Mouse (Mus musculus): ENCODE measurements around the gene Atp11a. TPM values are rescaled to one million over a fixed set of nuclear protein-coding genes. Genes with fewer than 3 reads are reported as not detected.

The Atp11a gene
- total RNA-seq (2015; ENCODE audit: low replicate concordance): 1.7 and 4.3 TPM in 2 replicates
- 1.7 and 4.6 TPM in 2 replicates for total RNA-seq (2017; ENCODE audit: low replicate concordance)

DNA sequence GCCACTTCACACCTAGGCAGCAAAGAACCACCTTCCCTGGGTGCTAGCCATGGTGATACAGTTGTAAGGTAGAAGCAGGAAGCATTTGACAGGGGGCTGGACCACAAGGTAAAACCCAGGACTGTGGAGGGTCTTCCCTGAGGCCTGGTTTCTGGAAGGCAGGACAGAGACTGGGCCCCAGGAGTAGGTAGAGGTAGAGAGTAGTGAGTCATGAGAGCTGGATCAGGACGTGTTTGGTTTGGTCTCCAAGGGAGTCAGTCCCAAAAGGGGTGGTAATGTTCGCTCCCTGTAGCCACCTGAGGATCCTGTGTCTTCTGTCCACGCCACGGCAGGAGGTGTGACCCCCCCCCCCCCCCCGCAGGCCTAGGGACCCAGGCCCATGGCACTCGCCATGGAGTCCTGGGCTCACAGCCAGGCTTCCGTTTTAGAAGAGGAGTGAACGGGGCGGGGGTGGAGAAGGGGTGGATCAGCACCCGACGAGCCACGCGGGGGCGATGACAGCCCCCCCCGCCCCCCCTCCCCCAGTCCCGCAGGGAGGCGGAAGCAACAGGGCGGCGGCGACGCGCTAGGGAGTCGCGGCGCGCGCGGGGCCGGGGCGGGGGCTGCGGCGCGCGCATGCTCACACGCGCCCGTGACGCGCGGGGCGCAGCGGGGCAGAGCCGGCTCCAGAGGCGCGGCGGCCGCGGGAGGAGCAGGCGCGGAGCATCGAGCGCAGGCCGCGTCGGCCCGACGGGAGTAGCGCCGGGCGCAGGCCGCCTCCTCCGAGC lies at the start of gene Atp11a:
Atp11a (plus strand) TSS at position 624 of the 767 bp plus-strand sequence.
- ATAC-seq (replicated peaks; ENCODE audit: low FRiP score, poor library complexity, severe bottlenecking): no peak

DNA sequence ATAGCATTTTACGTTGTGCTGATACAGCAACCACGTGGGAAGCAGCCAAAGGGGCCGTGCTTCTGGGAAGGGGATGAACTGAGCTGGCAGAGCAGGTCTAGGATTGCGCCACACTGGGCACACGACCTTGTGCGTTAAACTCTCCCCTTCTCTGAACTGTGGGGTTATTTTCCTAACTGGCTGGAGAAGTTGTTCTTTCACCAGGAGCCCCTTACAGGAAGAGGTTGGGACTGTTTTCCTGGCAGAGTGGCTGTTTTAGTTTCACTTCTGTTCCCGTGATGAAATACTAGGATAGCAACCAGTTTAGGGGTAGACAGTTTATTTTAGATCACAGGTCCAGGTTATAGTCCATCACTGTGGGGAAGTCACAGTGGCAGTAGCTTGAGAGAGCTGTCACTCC lies 45.2 kb upstream of the Atp11a start:
- no peak for ATAC-seq (replicated peaks; ENCODE audit: low FRiP score, poor library complexity, severe bottlenecking)

DNA sequence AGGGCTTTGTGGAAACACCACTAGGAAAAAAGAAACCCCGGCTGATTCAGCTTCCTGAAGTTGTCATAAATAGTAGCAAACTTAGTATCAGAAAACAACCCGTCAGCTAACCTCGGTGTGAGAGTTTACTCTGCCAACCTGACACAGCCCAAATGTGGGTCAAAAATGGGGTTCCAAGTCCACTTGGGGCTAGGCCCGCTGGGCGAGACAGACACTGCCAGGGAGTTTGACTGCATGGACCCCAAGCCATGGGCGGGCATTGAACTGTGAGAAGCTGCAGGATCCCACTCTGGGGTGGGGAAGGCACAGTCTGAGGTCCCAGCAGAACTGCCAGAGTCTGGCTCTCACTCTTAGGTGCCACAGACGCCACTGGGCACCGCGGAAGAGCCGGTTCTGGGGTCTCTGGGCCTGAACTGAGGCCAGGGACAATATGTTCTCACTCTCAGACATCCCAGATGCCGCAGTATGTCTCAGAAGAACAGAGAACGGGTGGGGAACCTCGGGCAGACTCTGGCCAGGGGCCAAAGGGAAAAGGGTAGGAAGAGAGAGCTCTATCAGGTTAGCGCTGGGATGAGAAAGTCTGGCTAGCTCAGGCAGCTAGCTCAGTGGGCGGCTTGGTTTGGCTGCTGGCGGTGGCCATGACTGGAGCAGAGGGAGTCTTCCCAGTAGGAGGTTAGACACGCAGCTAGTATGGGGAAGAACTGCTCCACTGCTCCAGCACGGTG lies 40.8 kb upstream of the Atp11a start:
- ATAC-seq (replicated peaks; ENCODE audit: low FRiP score, poor library complexity, severe bottlenecking): no peak

DNA sequence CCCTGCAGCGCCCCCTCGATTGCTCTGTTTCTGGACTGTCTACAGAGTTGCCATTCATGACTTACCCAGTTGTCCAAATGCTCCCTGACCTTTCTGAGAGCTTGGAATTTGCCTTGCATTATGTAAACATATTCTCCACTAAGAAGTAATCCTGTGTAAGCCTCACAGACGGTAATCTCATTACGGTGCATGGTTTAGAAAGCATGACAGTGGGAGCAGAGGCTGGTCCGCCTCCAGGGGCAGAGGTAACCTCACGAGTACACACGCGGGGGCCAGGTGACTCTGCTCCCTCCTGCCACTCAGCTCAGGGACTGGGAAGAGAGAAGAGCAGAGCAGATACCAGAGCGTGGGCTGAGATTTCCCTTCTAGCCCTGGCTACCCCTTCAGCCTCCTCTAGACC lies 37.7 kb upstream of the Atp11a start:
- no peak for ATAC-seq (replicated peaks; ENCODE audit: low FRiP score, poor library complexity, severe bottlenecking)

DNA sequence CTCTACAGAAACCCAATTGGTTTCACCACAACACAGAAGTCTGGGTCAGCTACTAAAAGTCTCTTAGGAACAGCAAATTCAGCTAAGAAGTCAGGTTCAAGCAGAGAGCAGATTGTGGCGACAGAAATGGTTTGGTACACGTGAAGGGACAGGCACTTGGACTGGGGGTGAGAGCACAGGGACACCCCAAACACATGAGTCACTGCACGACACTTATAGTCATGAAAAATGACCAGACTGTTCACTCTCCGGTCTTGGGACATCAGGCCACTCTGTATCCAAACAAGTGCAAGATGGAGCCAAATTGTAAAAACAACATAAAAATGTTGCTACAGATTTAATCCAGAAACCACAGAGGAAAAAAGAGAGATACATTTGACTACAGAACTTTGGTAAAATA lies 28.2 kb upstream of the Atp11a start:
- no peak for ATAC-seq (replicated peaks; ENCODE audit: low FRiP score, poor library complexity, severe bottlenecking)

DNA sequence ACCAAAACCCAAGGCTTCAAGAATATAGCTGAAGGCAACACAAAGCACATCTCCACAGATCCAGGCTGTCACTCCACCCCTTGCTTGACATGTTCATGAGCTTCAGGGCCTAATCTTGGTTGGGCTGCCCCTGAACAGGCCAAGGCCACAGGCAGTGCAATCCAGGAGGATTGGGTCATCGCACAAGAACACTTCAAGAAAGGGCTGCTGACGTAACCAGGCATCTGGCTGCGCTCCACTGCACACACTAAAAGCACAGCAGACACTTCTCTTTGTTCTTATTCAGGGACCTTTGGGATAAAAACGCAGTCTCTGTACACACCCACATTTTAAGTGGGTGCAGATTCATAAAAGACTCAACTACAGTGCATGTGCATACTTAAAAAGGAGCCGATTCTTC lies 26.0 kb upstream of the Atp11a start:
- ATAC-seq (replicated peaks; ENCODE audit: low FRiP score, poor library complexity, severe bottlenecking): no peak

DNA sequence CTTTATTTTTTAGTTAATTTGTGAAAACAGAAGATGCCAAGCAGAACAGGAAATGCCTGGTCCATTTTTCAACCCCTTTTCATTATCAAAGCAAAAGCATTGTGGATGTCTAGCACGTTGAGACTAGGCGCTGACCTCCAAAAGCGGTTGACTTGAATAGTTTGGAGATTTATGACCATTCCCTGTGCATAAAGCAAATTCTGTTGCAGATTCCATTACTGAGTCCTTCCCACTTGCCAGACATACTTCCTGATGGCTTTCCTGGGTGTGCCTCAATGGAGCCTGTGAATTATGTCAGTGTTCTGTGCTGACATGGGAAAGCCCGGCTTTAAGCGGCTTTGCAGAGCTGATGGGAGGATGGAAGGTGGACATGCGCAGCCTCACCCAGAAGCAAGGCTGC lies 24.4 kb upstream of the Atp11a start:
- ATAC-seq (replicated peaks; ENCODE audit: low FRiP score, poor library complexity, severe bottlenecking): no peak

DNA sequence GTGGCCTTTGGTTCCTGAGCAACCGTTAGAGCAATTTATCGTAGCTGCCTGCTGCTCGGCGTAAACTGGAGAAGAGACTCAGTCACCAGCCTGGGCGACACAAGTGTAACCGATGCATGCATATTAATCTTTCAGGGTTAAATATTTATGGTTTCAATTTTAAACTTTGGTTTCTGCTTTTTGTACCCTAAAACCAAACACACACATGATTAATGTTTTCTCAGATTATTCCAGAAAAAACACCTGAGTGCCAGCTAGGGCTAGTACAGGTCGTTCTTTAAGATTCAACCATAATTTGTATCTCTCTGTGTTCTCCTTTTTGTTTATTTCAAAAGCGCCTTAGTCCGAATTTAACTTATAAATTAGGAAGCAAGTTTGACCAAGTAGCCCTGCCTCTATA lies 17.7 kb upstream of the Atp11a start:
- no peak for ATAC-seq (replicated peaks; ENCODE audit: low FRiP score, poor library complexity, severe bottlenecking)

DNA sequence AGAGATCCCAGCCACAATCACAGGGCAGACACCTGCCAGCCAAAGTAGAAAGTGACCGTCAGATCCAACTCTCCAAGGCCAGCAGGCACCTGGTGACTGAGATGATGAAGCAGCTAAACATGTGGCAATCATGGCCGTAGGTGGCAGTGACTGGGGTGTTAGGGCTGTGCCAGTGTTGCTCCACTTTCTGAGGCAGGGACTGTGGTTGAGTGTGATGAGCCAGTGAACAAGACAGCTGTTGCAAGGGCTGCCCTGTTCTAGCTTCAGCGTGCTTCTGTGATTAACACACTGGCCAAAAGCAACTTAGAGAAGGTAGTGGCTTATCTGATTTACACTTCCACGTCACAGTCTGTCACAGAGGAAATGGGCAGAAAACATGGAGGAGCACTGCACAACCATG lies 13.4 kb upstream of the Atp11a start:
- no peak for ATAC-seq (replicated peaks; ENCODE audit: low FRiP score, poor library complexity, severe bottlenecking)

DNA sequence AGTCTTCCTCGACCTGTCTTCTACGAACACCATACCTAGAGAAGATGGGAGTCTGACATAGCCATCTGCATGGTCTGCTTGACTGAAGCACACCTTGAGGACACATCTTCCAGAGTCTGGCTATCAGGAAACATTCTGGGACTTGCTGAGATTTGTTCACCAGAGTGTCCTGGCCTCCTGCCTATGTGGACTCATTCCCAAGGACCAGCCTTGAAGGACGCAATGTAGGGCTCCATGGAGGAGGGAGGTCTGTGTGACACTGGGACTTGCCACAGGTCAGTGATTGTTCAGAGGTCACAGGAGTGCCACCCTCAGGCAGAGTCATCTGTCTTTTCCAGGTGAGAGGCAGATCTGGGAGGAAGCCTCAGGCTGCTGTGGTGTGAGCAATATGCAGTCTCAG lies 8.6 kb upstream of the Atp11a start:
- no peak for ATAC-seq (replicated peaks; ENCODE audit: low FRiP score, poor library complexity, severe bottlenecking)

DNA sequence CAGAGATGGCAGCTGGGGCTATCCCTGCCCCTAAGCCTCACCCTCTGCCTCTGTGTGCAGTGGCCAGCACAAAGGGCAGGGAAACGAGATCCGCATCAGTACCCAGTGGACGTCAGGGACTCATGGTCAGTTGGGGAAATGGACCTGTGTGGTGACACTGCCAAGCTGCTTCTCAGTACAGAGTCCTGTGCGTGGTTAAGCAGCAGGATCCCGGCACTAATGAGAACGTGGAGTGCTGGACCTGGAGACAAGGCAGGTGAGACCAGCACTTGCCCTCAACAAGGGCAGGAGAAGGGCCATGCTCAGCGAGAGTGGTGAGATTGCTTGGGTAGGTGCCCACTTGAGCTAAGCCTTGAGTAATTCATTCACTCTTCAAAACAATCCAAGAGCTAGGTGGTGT lies 7.7 kb upstream of the Atp11a start:
- ATAC-seq (replicated peaks; ENCODE audit: low FRiP score, poor library complexity, severe bottlenecking): no peak

DNA sequence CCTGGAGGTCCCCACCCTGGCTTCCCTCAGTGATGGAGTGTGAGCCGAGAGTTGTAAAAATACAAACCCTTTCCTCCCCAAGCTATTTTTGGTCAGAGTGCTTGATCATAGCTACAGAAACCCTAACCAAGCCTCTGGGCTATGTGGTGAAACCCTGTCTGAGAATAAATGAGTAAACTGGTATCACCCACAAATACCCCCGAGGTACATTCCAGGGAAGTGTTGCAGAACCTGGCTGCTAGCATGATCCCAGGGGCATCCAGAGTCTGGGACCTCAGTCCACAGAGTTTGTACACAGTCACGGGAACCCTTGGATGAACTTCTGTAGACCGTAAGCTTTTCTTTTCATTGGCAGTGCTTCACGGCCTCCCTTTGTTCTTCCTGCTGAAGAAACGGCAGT lies 3.8 kb upstream of the Atp11a start:
- no peak for ATAC-seq (replicated peaks; ENCODE audit: low FRiP score, poor library complexity, severe bottlenecking)

DNA sequence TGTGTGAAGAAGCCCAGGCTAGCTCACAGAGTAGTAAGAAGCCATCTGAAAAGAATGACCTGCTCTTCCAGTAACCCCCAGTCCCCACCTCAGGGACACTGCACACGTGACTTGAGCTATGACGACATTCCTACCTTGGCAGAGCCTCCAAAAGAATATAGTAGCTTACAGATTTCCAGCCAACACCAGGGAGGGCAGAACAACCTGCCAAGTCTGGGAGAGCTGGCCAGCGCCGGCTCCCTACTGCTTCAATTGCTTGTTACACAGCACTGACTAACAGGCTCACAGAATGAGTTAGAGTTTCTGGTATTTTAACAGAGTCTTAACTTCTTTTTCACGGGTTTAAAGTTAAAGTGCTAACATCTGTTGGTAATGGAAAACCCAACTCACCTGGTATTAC lies 2.7 kb upstream of the Atp11a start:
- no peak for ATAC-seq (replicated peaks; ENCODE audit: low FRiP score, poor library complexity, severe bottlenecking)

DNA sequence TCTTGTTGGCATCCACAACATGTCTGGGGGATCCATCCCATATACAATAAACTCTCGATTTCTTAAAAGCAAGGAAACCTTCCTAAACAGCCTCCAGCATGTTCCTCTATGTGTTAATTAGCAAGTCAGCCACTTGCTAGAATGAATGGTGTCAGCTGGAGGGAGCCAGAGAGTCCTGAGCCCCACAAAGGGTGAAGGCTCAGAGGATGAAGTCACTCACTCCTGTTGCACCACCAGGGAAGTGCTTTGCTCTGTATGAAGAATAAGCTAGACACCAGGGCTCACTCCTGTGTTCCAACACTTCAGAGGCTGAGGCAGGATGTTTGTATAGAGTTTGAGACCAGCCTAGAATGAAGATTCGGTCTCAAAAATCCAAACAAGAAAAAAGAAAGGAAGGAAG lies 1.5 kb upstream of the Atp11a start:
- no peak for ATAC-seq (replicated peaks; ENCODE audit: low FRiP score, poor library complexity, severe bottlenecking)

DNA sequence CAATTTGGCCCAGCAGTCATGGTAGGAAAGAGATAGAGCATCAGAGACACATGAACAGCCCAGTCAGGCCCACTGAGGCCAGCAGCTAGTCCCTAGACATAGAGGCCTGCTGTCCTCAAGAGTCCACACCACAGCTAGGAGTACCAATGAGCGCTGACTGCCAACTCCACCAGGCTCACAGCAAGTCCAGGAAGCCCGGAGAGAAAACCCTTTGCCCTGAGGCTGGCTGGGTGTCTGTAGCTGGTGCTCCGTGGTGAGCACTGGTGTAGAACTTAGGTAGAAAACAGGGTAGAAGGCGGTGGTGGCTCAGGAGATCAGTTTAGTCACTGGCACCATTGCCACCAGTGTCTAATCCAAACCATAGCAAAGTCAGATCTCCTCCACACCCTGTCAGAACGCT lies 988 bp upstream of the Atp11a start:
- no peak for ATAC-seq (replicated peaks; ENCODE audit: low FRiP score, poor library complexity, severe bottlenecking)

DNA sequence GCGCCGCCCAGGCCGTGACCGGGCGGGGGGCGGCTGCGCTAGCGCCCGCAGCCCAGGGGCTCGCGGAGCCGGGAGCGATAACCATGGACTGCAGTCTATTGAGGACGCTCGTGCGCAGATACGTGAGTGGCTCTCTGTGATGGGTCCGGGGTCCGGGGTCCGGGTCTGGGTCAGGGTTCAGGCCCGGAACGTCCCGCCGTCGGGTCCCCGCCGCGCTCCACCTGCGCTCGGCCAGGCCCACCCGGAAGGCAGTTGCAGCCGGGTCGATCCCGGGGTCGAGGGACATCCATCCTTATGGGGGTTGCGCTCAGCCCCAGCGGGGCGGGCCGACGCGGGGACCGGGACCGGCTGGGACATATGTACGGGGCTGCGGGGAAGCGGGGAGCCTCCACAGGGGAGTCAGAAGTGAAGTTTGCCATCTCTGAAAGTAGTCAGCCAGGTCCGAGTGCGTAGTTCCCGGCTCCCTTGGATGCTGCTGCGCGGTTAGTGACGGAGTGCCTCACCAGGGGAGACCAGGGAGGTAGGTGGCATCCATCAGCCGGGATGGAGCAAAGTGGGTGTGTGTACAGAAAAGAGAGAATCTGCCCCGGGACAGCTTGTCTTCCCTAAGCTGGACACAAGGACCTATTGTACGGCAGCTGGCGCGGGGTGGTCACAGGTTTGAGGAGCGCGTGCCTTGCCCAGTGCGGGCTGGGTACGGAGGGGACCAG lies 572 bp downstream of the Atp11a start:
- ATAC-seq (replicated peaks; ENCODE audit: low FRiP score, poor library complexity, severe bottlenecking): no peak

DNA sequence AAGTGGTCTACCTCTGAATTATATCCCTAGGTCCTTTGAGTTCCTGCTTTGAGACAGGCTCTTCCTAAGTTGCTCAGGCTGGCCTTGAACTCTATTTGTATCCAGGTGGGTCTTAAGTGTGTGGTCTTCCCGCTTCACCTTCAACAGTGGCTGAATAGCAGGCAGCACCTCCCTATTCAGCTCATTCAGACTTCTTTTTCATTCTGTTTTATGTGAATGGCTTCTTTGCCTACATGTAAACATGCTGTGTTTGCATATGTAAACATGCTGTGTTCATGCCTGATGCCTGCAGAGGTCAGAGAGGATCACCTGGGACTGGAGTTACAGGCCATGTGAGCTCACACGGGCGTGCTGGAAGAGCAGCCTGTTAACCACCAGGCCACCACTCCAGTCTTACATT lies 3.1 kb downstream of the Atp11a start:
- ATAC-seq (replicated peaks; ENCODE audit: low FRiP score, poor library complexity, severe bottlenecking): no peak

DNA sequence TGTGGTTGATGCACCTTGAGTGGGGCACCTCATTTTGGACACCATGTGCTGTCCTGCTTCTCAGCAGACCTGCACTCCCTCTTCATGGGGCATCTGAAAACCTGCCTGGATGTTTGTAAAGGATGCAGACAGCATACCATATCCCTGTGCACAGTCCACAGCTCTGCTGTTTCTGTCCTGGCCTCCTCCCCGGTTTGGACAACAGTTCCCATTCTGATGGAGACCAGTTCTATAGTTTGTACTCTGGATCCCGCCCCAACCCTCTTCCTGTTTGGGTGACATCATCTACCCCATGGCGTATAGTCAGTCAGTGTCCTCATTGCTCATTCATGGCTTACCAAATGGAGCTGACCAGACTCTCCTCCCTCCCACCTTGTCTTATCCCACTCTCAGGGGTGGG lies 5.1 kb downstream of the Atp11a start:
- ATAC-seq (replicated peaks; ENCODE audit: low FRiP score, poor library complexity, severe bottlenecking): no peak

DNA sequence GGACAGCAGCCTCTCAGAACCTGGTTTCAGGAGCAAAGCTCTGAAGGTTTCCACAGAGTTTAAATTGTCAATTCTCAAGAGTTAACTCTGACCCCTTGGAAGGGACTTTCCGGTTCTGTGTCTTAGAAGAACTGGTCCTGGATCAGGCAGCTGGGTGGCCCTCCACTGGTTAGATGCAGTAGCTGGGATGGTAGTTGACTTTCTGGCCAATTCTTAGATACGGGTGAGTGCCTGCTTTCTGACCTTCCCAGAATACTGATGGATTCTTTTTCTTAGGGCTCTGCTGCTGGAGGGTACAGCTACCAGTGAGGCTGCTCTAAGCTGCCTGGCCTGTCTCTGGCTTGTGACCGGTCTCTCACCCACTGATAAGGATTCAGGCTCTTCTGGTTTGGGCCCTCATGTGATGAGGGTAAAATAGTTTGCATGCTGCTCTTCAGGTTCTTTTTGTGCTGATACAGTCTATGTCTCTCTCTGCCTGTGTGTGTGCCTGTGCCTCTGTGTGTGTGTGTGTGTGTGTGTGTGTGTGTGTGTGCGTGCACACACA lies 6.8 kb downstream of the Atp11a start:
- ATAC-seq (replicated peaks; ENCODE audit: low FRiP score, poor library complexity, severe bottlenecking): no peak

DNA sequence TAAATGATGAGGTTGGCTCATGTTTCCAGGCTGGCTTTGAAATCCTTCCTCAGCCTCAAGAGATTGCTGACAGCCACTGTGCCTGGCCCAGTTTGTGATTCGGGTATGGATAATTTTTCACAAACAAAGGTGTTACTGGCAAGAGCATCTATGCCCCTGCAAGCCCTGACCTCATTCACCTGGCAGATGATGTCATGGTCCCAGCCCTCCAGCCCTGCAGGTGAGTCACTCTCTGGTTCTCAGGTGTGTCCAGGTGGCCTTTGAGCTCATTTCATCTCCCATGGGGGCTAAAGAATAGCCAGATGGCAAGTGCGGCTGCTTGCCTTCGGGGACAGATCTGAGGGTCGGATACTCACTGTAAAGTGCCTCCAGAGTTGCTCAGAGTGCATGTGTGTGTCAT lies 8.2 kb downstream of the Atp11a start:
- ATAC-seq (replicated peaks; ENCODE audit: low FRiP score, poor library complexity, severe bottlenecking): no peak

DNA sequence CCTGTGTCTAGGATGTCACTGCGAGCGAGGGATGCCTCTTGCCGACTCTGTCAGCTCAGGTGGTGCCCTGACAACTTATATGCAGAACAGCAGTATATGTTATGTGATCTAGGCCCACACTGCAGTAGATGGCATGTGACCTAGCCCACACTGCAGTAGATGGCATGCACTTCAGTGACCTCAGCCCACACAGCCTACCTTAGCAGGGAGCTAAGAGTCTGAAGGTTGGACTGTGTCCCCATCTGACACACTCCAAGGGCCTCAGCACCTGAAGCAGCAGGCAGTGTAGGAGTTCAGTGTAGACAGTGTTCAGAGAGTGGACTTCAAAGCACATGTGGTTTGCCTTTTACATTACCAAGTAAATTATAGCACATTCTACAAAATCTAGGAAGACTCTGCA lies 10.4 kb downstream of the Atp11a start:
- ATAC-seq (replicated peaks; ENCODE audit: low FRiP score, poor library complexity, severe bottlenecking): no peak
